Mouse (Mus musculus): Measurements from ENCODE around the gene Slc6a3. TPM values are rescaled to one million over a fixed set of nuclear protein-coding genes. Genes with fewer than 3 reads are reported as not detected.

The Slc6a3 gene
- not detected for total RNA-seq (2021)
- long read RNA-seq, experiment 1, result 0 reads
- long read RNA-seq, experiment 2, result 0 reads

- peak; percentile 12 to 15 for DNase-seq
Measured at GRCm38 (mm10) chr13:73536403-73536821, at the start of gene Slc6a3. Slc6a3 (plus strand) TSS chr13:73536747.

- DNase-seq, result no peak
Measured at GRCm38 (mm10) chr13:73488105-73488504, 48.4 kb upstream of the Slc6a3 start.

GRCm38 (mm10) chr13:73488707-73489106 is 47.8 kb upstream of the Slc6a3 start:
- DNase-seq, result no peak

- DNase-seq, result no peak
Measured at GRCm38 (mm10) chr13:73489986-73490385, 46.6 kb upstream of the Slc6a3 start.

- no peak for DNase-seq
Measured at GRCm38 (mm10) chr13:73490564-73491170, 45.9 kb upstream of the Slc6a3 start.

GRCm38 (mm10) chr13:73493183-73493582 is 43.4 kb upstream of the Slc6a3 start:
- no peak for DNase-seq

GRCm38 (mm10) chr13:73494528-73494927 is 42.0 kb upstream of the Slc6a3 start:
- no peak for DNase-seq

GRCm38 (mm10) chr13:73496137-73496536 is 40.4 kb upstream of the Slc6a3 start:
- no peak for DNase-seq

GRCm38 (mm10) chr13:73499893-73500604 is 36.5 kb upstream of the Slc6a3 start:
- DNase-seq, result no peak

- no peak for DNase-seq
Measured at GRCm38 (mm10) chr13:73502719-73503118, 33.8 kb upstream of the Slc6a3 start.

GRCm38 (mm10) chr13:73505686-73506467 is 30.7 kb upstream of the Slc6a3 start:
- DNase-seq, result peak; percentile 67 to 91

- peak in 1 of 2 experiments; percentile 37 for DNase-seq
Measured at GRCm38 (mm10) chr13:73508817-73509550, 27.6 kb upstream of the Slc6a3 start.

- no peak for DNase-seq
Measured at GRCm38 (mm10) chr13:73509869-73510268, 26.7 kb upstream of the Slc6a3 start.

GRCm38 (mm10) chr13:73512776-73513673 is 23.5 kb upstream of the Slc6a3 start:
- peak; percentile 64 to 88 for DNase-seq

GRCm38 (mm10) chr13:73516886-73517285 is 19.7 kb upstream of the Slc6a3 start:
- DNase-seq, result no peak

GRCm38 (mm10) chr13:73533716-73534115 is 2.8 kb upstream of the Slc6a3 start:
- no peak for DNase-seq

- no peak for DNase-seq
Measured at GRCm38 (mm10) chr13:73535287-73535686, 1.3 kb upstream of the Slc6a3 start.

GRCm38 (mm10) chr13:73536824-73537223 is 277 bp downstream of the Slc6a3 start:
- DNase-seq, result no peak

- no peak for DNase-seq
Measured at GRCm38 (mm10) chr13:73564201-73564600, 27.7 kb downstream of the Slc6a3 start.

GRCm38 (mm10) chr13:73575051-73575450 is 38.5 kb downstream of the Slc6a3 start:
- DNase-seq, result no peak

- no peak for DNase-seq
Measured at GRCm38 (mm10) chr13:73577277-73577676, 40.7 kb downstream of the Slc6a3 start.
